Mouse (Mus musculus): Measurements from ENCODE around the gene Tex36. TPM values are rescaled to one million over a fixed set of nuclear protein-coding genes. Genes with fewer than 3 reads are reported as not detected.
A peak's percentile ranks its signal among the peaks of the same experiment; 100 is the strongest.

The Tex36 gene
- polyA plus RNA-seq, 1 experiment from 2014 or later = not detected

DNA sequence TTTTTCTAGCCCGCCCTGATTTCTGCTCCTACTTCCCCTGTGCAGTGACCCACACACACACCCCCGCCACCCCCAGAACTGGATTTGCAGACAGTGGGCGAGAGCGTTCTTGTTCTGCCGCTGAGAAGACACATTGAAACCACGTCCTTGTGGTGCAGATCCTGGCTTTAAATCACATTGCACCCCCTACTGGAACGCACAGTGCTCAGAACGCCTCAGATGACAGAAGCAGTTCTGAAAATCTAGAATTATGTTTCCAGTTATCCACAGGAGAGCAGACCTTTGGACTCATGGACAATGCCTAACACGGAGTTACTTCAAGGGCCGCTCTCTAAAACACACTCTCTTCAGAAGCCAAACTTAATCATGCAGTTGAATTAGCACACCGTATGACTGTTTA, 18.8 kb upstream of the Tex36 start:
- 51% methylated on average over 11 of the region's 11 CpGs for WGBS
- Histone ChIP-seq H3K36me3 (ENCODE audit: poor library complexity, severe bottlenecking) (no peaks in the 10 kb centered on the region), H3K4me1 (no peaks in the 10 kb centered on the region), H3K27ac (no peak overlapping the region), H3K9ac (no peak overlapping the region), H3K4me3 (no peak overlapping the region), H3K9me3 (replicated peaks) (no peaks in the 10 kb centered on the region), H3K4me2 (no peak overlapping the region), H3K27me3 (no peaks in the 10 kb centered on the region)
- ATAC-seq = no peak; the same call in 1 of the 2 replicates

DNA sequence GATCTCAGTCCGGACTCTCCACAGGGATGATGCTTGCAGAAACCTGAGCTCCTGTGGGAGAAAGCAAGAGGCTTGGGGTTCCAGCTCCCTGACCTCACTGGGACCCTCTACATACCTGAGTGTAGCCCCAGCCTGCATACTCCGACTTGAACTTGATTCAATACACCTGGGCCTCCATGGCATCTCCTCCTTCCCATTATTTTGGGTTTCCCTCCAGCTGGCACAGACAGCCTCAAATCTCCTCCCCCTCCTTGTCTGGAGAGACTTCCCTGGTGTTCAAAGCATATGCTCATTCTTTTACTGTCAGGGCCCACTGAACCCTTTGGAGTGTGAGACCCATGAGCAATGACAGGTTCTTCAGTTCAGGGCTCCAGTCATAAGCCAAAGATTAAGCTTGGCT, 11.0 kb upstream of the Tex36 start:
- no peak for ATAC-seq
- no peaks in the 10 kb centered on the region for H3K36me3 ChIP-seq (ENCODE audit: poor library complexity, severe bottlenecking)
- H3K27ac ChIP-seq = no peak overlapping the region
- H3K4me1 ChIP-seq = peaks cover 22% of the 10 kb centered on the region
- H3K9ac ChIP-seq = no peak overlapping the region
- H3K4me2 ChIP-seq = no peak overlapping the region
- H3K4me3 ChIP-seq = no peak overlapping the region
- 65% methylated on average over 2 of the region's 2 CpGs for WGBS
- H3K9me3 ChIP-seq (replicated peaks) = no peaks in the 10 kb centered on the region
- no peaks in the 10 kb centered on the region for H3K27me3 ChIP-seq

DNA sequence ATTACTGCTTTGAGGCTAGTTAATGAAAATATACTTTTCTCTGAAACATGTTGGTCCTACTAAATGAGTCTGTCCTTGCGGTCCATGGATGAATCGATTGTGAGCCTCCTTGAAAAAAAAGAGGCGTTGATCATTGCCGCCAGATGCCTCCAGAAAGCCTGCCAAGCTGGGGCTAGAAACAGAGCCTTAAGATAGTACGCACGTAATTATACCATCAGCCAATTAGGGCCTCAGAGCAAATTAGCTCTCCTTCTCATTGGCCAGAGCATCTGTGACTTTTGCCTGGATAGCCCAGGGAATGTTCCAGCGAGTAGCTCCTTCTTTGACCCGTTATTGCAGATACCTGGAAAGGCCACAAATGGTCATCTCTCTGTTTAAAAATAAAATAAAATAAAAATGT, 7.6 kb upstream of the Tex36 start:
- no peaks in the 10 kb centered on the region for H3K36me3 ChIP-seq (ENCODE audit: poor library complexity, severe bottlenecking)
- H3K27me3 ChIP-seq = no peaks in the 10 kb centered on the region
- ATAC-seq = 0 out of 2 replicates have a peak, but pooled peaks have one; percentile 51
- no peak overlapping the region for H3K9ac ChIP-seq
- H3K4me1 ChIP-seq = peaks cover 34% of the 10 kb centered on the region
- H3K27ac ChIP-seq = peak overlapping the region; percentile 68
- no peak overlapping the region for H3K4me3 ChIP-seq
- H3K4me2 ChIP-seq = no peak overlapping the region
- WGBS = 58% methylated on average over 8 of the region's 8 CpGs
- H3K9me3 ChIP-seq (replicated peaks) = no peaks in the 10 kb centered on the region

DNA sequence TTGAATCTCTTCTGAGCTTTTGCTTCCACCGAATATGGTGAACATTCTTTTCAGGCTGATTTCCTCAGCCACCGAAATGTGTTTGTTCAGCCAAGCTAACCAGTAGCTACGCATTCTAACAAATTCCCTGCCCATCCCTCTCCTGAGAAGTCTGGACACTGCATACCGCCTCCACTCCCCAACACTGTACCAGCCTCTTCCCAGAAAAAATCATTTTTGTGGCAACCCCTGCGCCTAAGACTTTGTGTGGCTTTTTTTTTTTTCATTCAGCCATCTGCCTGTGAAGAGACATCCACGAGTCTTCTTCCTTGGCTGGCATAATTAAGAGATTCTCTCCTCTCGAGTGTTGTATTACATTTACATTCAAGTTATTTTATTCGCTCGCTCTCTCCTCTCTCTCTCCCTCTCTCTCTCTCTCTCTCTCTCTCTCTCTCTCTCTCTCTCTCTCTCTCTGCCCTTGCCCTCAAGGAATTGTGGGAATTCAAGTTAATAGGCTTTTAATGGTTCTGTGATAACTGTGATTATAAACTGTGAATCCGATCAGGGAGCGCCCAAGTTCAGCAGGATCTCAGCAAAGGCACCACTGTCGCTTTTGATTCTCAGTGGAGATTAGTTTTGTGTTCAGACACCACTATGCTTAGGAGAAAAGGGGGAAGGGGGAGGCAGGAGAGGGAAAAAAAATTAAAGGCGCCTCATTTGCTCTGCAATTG, 6.8 kb upstream of the Tex36 start:
- H3K27me3 ChIP-seq = no peaks in the 10 kb centered on the region
- no peak overlapping the region for H3K4me3 ChIP-seq
- H3K27ac ChIP-seq = peak overlapping the region; percentile 68
- no peaks in the 10 kb centered on the region for H3K9me3 ChIP-seq (replicated peaks)
- WGBS = 44% methylated on average over 13 of the region's 13 CpGs
- 0 out of 2 replicates have a peak, but pooled peaks have one; percentile 33 for ATAC-seq
- peaks cover 34% of the 10 kb centered on the region for H3K4me1 ChIP-seq
- no peak overlapping the region; the same call in 1 of the 2 replicates for H3K9ac ChIP-seq
- H3K4me2 ChIP-seq = peak overlapping the region; percentile 30
- no peaks in the 10 kb centered on the region for H3K36me3 ChIP-seq (ENCODE audit: poor library complexity, severe bottlenecking)

DNA sequence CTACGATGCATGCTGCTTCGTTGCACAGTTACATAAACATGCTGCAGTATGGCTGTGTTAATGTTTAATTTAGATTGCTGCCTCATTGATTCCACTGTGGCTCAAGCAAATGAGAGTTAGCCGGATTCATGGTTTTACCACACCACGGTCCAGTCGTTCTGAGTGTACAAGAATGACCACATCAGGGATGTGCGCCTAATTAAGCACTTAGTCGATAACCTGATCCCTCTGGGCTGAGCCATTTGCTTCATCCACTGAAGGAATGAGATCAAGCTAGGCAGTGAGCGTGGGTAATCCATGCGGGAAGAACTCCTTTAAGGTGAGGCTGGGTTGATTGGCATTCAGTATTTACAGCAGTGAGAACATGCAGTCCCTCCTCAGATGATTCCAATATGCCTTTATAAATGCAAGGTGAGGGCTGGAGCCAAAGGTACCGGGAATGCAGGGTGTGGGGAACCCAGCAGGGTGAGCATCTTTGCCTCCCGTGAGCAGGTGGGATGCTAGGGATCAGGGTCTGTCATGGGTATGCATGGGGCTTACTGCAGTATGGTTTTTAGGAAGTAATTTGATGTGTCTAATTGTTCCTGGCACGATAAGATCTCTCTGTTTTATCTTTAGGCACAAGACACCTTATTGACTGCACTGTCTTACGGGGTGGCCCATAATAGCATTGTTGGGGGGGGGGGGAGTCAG, 6.1 kb upstream of the Tex36 start:
- WGBS = 48% methylated on average over 13 of the region's 13 CpGs
- no peaks in the 10 kb centered on the region for H3K36me3 ChIP-seq (ENCODE audit: poor library complexity, severe bottlenecking)
- ATAC-seq = no peak
- H3K4me3 ChIP-seq = no peak overlapping the region
- H3K27ac ChIP-seq = peak overlapping the region; percentile 68
- no peaks in the 10 kb centered on the region for H3K9me3 ChIP-seq (replicated peaks)
- H3K27me3 ChIP-seq = no peaks in the 10 kb centered on the region
- H3K4me1 ChIP-seq = peaks cover 34% of the 10 kb centered on the region
- H3K9ac ChIP-seq = no peak overlapping the region
- peak overlapping the region; percentile 30; the same call in 1 of the 2 replicates for H3K4me2 ChIP-seq

DNA sequence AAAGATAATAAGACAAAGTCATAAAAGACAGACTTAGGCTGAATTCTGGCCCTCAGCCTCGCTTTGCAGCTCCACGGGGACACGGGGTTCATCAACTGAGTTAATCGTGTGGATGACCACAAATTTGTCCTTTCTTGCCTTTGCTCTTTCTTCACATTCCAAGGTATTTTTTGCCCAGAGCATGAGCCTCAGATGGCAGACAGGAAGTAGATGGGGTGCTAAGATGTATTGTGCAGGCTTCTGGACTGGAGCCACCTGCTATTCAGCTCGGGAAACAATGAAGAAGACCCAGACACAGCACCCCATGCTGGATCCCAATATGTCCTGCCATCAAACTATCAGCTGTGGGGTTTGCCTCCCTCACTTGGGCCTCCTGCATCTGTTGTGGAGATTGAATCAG, 5.4 kb upstream of the Tex36 start:
- Histone ChIP-seq H3K9me3 (replicated peaks) (no peaks in the 10 kb centered on the region), H3K4me2 (peak overlapping the region; percentile 30; the same call in 1 of the 2 replicates), H3K27me3 (no peaks in the 10 kb centered on the region), H3K4me1 (peaks cover 34% of the 10 kb centered on the region), H3K27ac (0 out of 2 replicates have a peak overlapping the region, but pooled peaks have one; percentile 35), H3K9ac (no peak overlapping the region), H3K4me3 (no peak overlapping the region), H3K36me3 (ENCODE audit: poor library complexity, severe bottlenecking) (no peaks in the 10 kb centered on the region)
- WGBS = 46% methylated on average over 5 of the region's 5 CpGs
- no peak for ATAC-seq

DNA sequence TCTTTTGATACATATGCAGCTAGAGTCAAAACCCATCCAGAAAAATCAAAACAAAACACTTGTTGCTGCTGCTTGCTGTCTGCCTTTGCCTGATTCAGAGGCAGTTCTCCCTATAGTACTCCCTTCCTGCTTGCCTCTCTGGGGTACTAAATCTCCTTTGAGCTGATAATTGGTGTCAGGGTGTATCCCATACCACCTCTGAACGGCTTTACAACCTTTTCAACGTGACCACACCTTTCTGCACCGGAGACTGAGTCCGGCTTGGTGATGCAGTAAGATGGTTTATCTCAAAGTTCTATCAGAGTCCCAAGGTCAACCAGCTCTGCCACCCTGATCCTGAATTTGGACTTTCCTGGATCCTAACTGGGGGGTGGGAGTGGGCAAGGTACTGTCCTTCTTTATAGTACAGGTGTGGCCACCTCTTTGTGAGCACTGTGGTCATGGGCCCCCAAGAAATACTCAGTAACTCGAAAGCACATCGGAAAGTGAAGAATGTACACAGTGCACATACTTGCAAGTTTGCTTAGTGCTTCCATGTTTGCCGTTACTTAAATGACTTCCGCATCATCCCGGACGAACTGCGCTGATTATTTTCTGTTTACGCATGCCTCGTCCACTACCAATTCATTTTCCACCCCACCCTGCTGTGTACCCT, 2.6 kb upstream of the Tex36 start:
- Histone ChIP-seq H3K9ac (no peak overlapping the region), H3K4me3 (no peak overlapping the region), H3K4me1 (peaks cover 28% of the 10 kb centered on the region), H3K27me3 (no peaks in the 10 kb centered on the region), H3K9me3 (replicated peaks) (no peaks in the 10 kb centered on the region), H3K27ac (no peak overlapping the region), H3K4me2 (no peak overlapping the region), H3K36me3 (ENCODE audit: poor library complexity, severe bottlenecking) (no peaks in the 10 kb centered on the region)
- ATAC-seq = no peak
- 85% methylated on average over 13 of the region's 13 CpGs for WGBS

DNA sequence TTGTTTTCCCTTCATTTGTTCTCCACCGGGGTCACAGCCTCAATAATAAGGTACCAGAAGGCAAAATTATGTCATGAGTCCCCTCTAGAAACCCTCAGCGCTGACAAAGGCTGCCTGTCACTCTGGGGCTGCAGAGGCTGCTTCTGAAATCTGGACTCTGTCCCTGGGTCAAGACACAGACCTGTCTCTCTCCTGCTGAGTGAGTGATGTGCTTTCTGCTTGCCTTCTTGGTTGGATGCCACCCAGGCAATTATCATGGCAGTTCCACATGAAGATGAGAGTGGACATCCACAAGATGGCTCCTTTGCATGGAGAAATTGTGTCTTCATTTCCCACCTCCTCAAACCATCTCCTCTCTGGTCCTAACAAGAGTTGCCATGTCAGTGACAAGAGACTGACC, 1.2 kb upstream of the Tex36 start:
- H3K4me1 ChIP-seq = peaks cover 14% of the 10 kb centered on the region
- H3K4me3 ChIP-seq = no peak overlapping the region
- ATAC-seq = no peak
- no peaks in the 10 kb centered on the region for H3K27me3 ChIP-seq
- WGBS = 78% methylated on average over 2 of the region's 2 CpGs
- no peak overlapping the region for H3K27ac ChIP-seq
- H3K4me2 ChIP-seq = no peak overlapping the region
- H3K9me3 ChIP-seq (replicated peaks) = no peaks in the 10 kb centered on the region
- no peaks in the 10 kb centered on the region for H3K36me3 ChIP-seq (ENCODE audit: poor library complexity, severe bottlenecking)
- H3K9ac ChIP-seq = no peak overlapping the region

DNA sequence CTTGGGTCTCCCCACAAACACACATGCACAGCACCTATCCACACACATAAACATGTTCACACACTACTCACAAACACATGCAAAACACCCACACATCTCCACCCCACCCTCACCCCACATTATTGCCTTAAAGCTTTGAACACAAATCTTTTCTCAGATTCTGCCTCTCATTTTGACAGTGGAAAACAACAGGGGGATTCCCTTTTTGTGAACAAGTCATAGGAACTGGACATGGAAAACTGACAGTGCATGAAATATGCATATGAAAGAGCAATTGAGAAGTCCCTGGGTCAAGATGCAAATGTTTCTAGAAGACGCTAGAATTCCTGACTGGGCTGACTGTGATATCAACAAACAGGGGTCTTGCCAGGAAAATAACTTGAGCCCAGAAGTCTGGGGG, 1.4 kb downstream of the Tex36 start:
- H3K9ac ChIP-seq = no peak overlapping the region
- no peak overlapping the region for H3K4me2 ChIP-seq
- H3K4me1 ChIP-seq = no peaks in the 10 kb centered on the region
- no peak for ATAC-seq
- no peaks in the 10 kb centered on the region for H3K36me3 ChIP-seq (ENCODE audit: poor library complexity, severe bottlenecking)
- H3K27ac ChIP-seq = no peak overlapping the region
- H3K9me3 ChIP-seq (replicated peaks) = no peaks in the 10 kb centered on the region
- no peak overlapping the region for H3K4me3 ChIP-seq
- H3K27me3 ChIP-seq = no peaks in the 10 kb centered on the region
- 38% methylated on average over 1 of the region's 1 CpGs for WGBS

DNA sequence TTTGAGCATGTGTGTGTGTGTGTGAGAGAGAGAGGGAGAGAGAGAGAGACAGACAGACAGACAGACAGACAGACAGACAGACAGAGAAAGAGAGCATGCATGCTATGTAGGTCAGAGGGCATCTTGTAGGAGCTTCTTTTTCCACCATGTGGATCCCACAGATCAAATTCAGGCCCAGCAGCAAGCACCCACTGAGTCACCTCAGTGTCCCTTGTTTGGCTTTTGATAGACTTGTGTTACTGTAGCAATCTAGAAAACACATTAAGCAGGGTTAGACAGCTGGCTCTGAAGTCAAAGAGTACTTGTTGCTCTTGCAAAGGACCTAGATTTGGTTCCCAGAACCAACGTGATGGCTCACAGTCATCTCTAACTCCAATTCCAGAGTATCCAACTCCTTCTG, 10.2 kb downstream of the Tex36 start:
- Histone ChIP-seq H3K9ac (no peak overlapping the region), H3K4me2 (no peak overlapping the region), H3K4me3 (no peak overlapping the region), H3K36me3 (ENCODE audit: poor library complexity, severe bottlenecking) (no peaks in the 10 kb centered on the region), H3K9me3 (replicated peaks) (no peaks in the 10 kb centered on the region), H3K27me3 (no peaks in the 10 kb centered on the region), H3K4me1 (no peaks in the 10 kb centered on the region), H3K27ac (no peak overlapping the region)
- ATAC-seq = no peak
- 77% methylated on average over 1 of the region's 1 CpGs for WGBS

DNA sequence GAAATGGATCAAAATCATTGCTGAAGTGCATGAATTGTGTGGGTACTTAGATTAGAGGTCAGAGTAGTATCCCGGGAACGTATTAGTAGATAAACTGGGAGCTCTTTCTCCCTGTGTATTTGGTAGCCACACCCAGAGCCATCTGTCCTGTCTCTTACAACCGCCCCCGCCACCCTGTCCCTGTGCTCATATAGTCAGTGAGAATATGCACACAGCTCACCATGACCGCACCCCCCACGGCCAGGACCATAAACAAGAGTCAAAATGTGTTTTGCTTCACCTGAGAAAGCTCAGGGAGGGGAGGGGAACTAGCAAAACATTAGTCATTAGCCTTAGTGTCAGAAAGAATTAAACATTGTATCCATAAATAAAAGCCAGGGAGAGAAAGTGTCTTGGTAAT, 18.7 kb downstream of the Tex36 start:
- no peak for ATAC-seq
- no peaks in the 10 kb centered on the region for H3K9me3 ChIP-seq (replicated peaks)
- no peak overlapping the region for H3K4me2 ChIP-seq
- 93% methylated on average over 6 of the region's 6 CpGs for WGBS
- H3K36me3 ChIP-seq (ENCODE audit: poor library complexity, severe bottlenecking) = no peaks in the 10 kb centered on the region
- no peak overlapping the region for H3K27ac ChIP-seq
- no peak overlapping the region for H3K9ac ChIP-seq
- H3K27me3 ChIP-seq = no peaks in the 10 kb centered on the region
- no peak overlapping the region for H3K4me3 ChIP-seq
- H3K4me1 ChIP-seq = no peaks in the 10 kb centered on the region

DNA sequence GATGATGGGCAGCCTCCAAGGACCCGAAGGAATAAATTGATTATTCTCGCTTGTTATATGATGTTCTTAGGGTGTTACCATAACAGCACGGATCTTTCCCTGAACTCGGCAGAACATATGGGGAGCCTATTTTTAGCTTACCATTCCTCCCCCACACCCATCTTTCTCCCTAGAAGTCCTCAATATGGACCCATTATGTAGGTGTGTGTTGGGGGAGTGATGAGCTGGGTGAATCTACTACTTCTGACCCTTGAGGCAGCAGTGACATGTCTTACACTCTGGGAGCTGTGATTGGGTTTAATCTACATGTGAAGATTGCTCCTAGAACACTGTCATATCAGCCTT, 21.7 kb downstream of the Tex36 start:
- Histone ChIP-seq H3K9me3 (replicated peaks) (no peaks in the 10 kb centered on the region), H3K9ac (no peak overlapping the region), H3K4me3 (no peak overlapping the region), H3K4me1 (no peaks in the 10 kb centered on the region), H3K27ac (no peak overlapping the region), H3K36me3 (ENCODE audit: poor library complexity, severe bottlenecking) (no peaks in the 10 kb centered on the region), H3K4me2 (no peak overlapping the region), H3K27me3 (no peaks in the 10 kb centered on the region)
- 89% methylated on average over 4 of the region's 4 CpGs for WGBS
- ATAC-seq = no peak
